Mouse (Mus musculus) adrenal gland, postnatal 10 days (tissue): ENCODE measurements at regions not wholly inside any gene's neighbourhood (a gene's known extent, or its start where the extent isn't known, plus 50 kb on each side); places are given as distances from the start of the nearest gene placed in this dataset.

Experiments
- DNase-seq: peaks from one replicate; pipeline ENCODE4 v3.0.0; 2021; ENCODE audit warnings: mixed read lengths

GRCm38 (mm10) chr6:121560852-121561251 is 74.3 kb upstream of the A2m start:
- DNase-seq: peak; percentile 64

DNA sequence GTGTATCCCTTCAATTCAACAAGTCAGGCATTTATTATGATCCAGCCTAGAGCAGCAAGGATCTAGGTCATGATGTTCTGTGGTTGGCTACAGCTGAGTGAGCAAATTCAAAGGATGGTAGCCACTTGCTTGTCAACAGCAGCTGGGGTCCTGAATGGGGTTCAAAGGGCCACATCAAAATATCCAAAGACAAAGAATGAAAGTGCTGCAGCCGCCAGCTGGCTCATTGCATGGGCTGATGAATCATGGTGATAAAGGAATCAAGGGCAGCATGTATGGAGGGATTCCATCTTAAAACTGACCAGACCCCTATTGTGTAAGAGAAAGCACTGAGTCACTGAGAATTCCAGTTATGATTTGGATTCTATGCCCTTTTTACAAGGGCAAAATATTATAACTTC is 74.8 kb upstream of the A2m start:
- DNase-seq: peak; percentile 18

DNA sequence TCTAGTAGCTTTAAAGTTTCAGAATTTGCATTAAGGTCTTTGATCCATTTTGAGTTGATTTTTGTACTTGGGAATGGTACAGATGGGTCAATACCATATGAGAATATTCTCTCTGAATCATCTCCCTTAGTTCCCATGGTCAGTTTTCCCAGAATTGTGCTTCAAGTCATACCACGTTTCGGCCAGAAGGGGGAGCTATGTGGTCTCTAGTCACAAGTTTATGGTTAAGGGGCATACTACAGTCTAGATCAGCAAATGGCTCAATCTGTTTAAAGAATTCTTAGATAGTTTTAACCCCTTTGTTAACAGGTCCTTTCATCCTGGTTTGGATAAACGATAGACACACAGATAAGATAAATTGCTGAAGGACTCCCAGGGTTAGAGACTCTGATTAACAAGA is 78.7 kb upstream of the A2m start:
- peak; percentile 57 for DNase-seq

DNA sequence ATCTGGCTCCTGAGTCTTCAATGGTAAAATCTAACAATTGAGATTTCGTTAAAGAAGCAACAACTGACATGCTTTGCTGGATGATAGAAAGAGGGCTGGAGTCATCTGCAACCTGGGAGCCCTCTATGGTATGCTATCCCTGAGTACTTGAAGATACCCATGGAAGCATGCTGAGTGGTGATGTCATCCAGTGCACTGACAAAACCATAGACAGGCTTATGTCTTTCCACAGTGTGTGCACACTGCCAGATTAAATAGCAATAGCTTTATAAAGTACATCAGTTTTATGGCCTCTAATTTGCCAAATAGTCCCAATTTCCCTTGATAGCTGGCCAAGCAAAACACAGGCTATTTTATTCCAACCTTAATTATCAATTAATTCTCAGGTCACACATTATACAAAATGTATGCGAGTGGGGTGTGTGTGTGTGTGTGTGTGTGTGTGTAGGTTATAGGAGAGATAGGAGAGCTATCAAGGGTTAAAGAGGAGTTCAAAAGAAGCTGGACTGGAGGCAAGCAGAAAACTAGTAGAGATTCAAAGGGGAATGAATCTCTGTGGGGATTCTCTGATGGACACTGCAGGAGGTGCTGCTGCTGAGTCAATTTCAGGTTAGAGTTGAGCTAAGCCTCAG is 80.1 kb upstream of the Iqsec3 start:
- no peak for DNase-seq

DNA sequence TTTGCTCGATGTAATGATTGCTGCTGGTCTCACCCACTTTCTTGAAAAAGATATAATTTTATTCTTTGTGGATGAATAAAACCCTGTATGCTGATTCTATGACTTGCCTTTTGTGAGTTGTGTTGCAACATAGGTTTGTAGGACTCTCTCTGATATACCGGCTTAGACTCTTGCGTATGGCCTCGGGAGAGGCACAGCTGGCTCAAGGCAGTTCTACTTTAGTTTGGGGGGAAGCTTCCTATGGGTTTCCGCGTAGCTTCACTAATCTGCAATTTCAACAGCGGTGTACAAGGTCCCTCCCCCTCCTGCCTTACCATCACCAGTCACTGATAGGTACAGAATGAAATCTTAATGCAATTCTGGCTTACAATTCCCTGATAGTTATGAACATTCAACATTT is 60.0 kb upstream of the Iqsec3 start:
- DNase-seq: no peak

DNA sequence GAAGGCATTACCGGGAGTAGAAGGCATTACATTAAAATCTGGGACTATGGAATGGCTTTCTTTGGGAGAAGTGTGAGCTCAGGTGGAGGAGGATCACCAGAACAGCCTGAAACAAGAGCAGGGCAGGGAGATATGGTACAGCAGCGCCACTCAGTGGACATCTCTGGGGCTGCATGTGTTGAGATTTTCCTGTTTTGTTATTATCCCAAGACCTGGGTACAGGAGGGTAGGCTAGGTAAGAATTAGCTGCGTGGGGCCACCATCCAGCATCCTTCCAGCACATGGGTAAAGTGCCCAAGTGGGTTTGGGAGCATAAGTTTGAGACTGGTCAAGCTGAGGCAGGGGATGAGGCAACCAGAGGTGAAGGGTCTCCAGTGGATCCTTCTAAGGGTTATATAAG is 59.4 kb upstream of the Iqsec3 start:
- peak; percentile 75 for DNase-seq

- DNase-seq: no peak
Measured at GRCm38 (mm10) chr6:121531825-121532389, 58.4 kb upstream of the Iqsec3 start.

- DNase-seq: no peak
Measured at GRCm38 (mm10) chr6:121527281-121527680, 53.8 kb upstream of the Iqsec3 start.

DNA sequence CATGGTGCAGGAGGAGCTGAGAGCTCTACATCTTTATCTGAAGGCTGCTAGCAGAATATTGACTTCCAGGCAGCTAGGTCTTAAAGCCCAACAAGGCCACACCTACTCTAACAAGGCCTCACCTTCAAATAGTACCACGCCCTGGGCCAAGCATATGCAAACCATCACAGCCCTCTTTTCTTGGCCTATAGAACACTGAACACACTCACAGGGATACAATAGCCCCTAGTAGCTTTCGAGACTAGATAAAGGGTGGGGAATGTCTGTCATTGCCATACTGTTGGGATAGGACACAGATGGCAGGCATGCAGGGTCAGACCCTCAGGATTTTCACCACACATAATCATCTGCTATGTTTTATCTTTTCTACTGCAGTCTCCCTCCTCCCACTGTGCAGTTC is 52.6 kb upstream of the Iqsec3 start:
- no peak for DNase-seq

DNA sequence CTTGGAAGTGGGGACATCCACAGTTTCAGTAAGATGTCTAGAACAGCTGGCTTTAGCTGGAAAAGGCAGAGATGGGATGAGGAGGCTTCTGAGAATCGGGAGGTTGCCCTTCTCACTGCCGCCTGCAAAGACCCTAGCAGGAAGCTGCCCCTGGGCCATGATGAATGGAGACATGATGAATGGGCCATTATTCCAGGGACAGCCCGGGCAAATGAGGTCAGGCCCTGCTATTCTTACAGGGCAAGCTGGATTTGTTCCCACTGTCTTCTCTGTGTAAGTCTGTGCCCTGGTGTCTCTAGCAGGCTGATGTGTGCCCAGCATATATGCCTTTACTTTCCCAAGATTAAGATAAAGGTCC is 51.1 kb upstream of the Iqsec3 start:
- peak; percentile 10 for DNase-seq

DNA sequence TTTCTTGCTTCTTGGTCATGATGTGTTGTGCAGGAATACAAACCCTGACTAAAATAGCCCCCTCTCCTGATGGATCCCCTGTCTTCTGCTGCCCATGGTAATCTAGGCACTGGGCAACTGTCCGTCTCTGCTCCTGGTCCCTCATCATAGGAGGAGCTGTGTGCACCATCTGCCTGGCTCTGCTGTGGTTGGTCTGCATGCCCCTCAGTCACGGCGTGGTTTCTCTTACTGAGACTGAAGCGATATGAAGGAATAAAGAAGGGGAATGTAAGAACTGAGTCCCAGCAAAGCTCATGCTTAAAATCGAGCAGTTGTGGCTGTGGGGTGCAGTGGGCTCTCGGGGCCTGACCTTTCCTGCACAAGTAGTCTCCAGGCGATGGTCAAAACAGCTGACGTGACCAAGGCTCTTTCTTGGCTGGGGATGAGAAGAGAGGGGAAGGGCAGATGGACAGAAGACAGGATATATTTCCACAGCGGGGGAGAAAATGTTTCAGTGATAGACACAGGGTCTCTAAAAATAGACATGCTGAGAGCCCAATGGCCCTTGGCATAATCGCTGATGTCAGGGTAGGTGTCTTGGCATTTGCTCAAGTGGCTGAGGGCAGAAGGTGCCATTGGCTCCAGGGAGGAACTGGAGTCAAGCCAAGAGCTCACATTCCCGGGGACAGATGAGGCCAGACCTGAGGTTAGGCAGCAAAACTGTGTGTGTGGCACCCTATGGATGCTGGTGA is 50.6 kb upstream of the Iqsec3 start:
- DNase-seq: peak; percentile 28
